Mouse (Mus musculus) C2C12 (cell line): ENCODE measurements around the gene Atp13a1. TPM values are rescaled to one million over a fixed set of nuclear protein-coding genes. Genes with fewer than 3 reads are reported as not detected.

Experiments
- H3K27me3 ChIP-seq: one replicate; pipeline ENCODE4 v1.6.1; 2011; ENCODE audit not compliant: control insufficient read depth, insufficient read depth, insufficient read length
- H3K36me3 ChIP-seq: one replicate; pipeline ENCODE4 v1.6.1; 2011; ENCODE audit not compliant: control insufficient read depth, insufficient read depth
- H3K4me3 ChIP-seq: one replicate; pipeline ENCODE4 v1.5.1; 2011; ENCODE audit warnings: mild to moderate bottlenecking, control low read depth; ENCODE audit not compliant: poor library complexity, insufficient read depth, severe bottlenecking
- H3K79me2 ChIP-seq: one replicate; pipeline ENCODE4 v1.6.1; 2011; ENCODE audit not compliant: control insufficient read depth, insufficient read depth
- H3K79me3 ChIP-seq: one replicate; pipeline ENCODE4 v1.6.1; 2011; ENCODE audit warnings: low read depth, control low read depth
- H3ac ChIP-seq: one replicate; pipeline ENCODE3; 2011; ENCODE audit warnings: low read depth; ENCODE audit not compliant: control insufficient read depth, insufficient read length
- CEBPB ChIP-seq: IDR thresholded peaks from one replicate; pipeline ENCODE4 v1.6.1; 2011; ENCODE audit warnings: low read depth, mild to moderate bottlenecking, control low read depth, moderate library complexity
- CTCF ChIP-seq: IDR thresholded peaks from one replicate; pipeline ENCODE4 v1.5.1; 2011; ENCODE audit not compliant: control insufficient read depth, insufficient read depth, insufficient read length
- FOSL1 ChIP-seq: IDR thresholded peaks from one replicate; pipeline ENCODE4 v1.8.0; 2011; ENCODE audit warnings: mild to moderate bottlenecking, low read length; ENCODE audit not compliant: poor library complexity, insufficient read depth, severe bottlenecking
- MAX ChIP-seq: IDR thresholded peaks from one replicate; pipeline ENCODE4 v1.6.1; 2011; ENCODE audit warnings: mild to moderate bottlenecking, control low read depth
- MYOD1 ChIP-seq: IDR thresholded peaks from one replicate; pipeline ENCODE4 v1.6.1; 2011; ENCODE audit warnings: low read depth; ENCODE audit not compliant: control insufficient read depth, insufficient read length
- MYOG ChIP-seq: IDR thresholded peaks from one replicate; pipeline ENCODE4 v1.6.1; 2011; ENCODE audit not compliant: control insufficient read depth, insufficient read length; ENCODE audit errors: extremely low read depth
- USF1 ChIP-seq: IDR thresholded peaks from one replicate; pipeline ENCODE4 v1.6.1; 2011; ENCODE audit warnings: low read depth, mild to moderate bottlenecking, control low read depth, moderate library complexity
- polyA plus RNA-seq: library from polyadenylated mRNA; unstranded; fragments of >200 nt; fragmentation: generic; extraction: Trizol; gene quantifications from one replicate; pipeline ENCODE4 v1.2.1, GENCODE M21; 2012; ENCODE audit warnings: missing spikeins

Atp13a1 gene
- polyA plus RNA-seq, 1 experiment, result 36.2 TPM

DNA sequence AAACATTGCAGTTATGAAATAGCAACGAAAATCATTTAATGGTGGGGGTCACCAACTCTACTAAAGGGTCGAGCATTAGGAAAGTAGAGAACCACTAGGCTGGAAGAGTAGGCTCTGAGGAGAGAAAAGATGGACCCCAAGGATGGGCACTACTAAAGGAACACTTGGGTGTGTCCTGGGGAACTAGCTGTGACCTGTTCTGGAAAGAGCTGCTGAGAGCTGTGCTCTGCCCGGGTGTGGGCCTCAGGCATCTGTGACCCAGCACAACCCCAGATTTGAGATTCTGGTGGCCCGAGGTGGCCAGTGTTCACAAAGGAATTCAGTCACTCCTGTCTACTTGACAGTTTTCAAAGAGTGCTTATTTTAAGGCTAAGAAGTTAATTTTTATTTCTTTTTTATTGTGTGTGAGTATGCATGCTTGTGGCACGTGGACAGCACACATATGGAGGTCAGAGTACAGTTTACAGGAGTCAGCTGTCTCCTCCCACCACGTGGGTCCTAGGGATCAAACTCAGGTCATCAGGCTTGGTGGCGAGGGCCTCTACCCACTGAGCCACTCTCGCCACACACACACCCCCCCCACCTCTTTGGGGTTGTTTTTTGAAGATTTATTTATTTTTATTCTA is 46.2 kb downstream of the Atp13a1 start:
- H3K79me2 ChIP-seq, result no peaks in the 10 kb centered on the region
- no peak overlapping the region for H3K4me3 ChIP-seq
- H3K36me3 ChIP-seq, result no peaks in the 10 kb centered on the region
- TF ChIP-seq MAX (no peak), CTCF (no peak), CEBPB (no peak), MYOD1 (no peak), USF1 (no peak)
- no peak overlapping the region for H3ac ChIP-seq
- no peaks in the 10 kb centered on the region for H3K79me3 ChIP-seq
- H3K27me3 ChIP-seq, result no peaks in the 10 kb centered on the region

GRCm38 (mm10) chr8:69847167-69848065 is 56.5 kb downstream of the Atp13a1 start:
- no peaks in the 10 kb centered on the region for H3K36me3 ChIP-seq
- TF ChIP-seq CTCF (no peak), FOSL1 (no peak)
- no peaks in the 10 kb centered on the region for H3K27me3 ChIP-seq
- H3ac ChIP-seq, result no peak overlapping the region
- H3K79me2 ChIP-seq, result no peaks in the 10 kb centered on the region
- no peaks in the 10 kb centered on the region for H3K79me3 ChIP-seq
- no peak overlapping the region for H3K4me3 ChIP-seq

GRCm38 (mm10) chr8:69848951-69849350 is 58.0 kb downstream of the Atp13a1 start:
- Histone ChIP-seq H3K79me3 (no peaks in the 10 kb centered on the region), H3K27me3 (no peaks in the 10 kb centered on the region), H3K79me2 (no peaks in the 10 kb centered on the region), H3K36me3 (no peaks in the 10 kb centered on the region), H3K4me3 (no peak overlapping the region), H3ac (no peak overlapping the region)
- TF ChIP-seq CEBPB (peak; percentile 4), FOSL1 (no peak), MYOG (no peak), MYOD1 (peak; percentile 24), MAX (peak; percentile 74), CTCF (no peak), USF1 (no peak)

DNA sequence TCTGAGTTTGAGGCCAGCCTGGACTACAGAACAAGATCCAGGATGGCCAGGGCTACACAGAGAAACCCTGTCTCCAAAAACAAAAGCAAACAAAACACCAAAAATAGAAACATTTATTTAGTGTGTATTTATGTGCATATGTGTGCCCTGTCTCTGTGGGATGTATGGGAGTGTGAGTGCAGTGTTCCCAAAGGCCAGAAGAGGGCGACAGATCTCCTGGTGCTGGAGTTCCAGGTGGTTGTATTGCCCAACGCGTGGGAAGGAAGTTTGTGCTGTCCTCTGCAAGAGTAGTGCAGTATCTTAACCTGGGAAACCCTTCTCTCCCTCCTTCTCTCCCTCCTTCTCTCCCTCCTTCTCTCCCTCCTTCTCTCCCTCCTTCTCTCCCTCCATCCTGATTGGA is 58.9 kb downstream of the Atp13a1 start:
- H3K4me3 ChIP-seq, result no peak overlapping the region
- H3ac ChIP-seq, result no peak overlapping the region
- H3K79me2 ChIP-seq, result no peaks in the 10 kb centered on the region
- TF ChIP-seq MAX, result no peak
- no peak for TF ChIP-seq CTCF
- TF ChIP-seq CEBPB, result no peak
- TF ChIP-seq USF1, result no peak
- no peak for TF ChIP-seq FOSL1
- TF ChIP-seq MYOG, result no peak
- TF ChIP-seq MYOD1, result no peak
- H3K79me3 ChIP-seq, result no peaks in the 10 kb centered on the region
- no peaks in the 10 kb centered on the region for H3K27me3 ChIP-seq
- no peaks in the 10 kb centered on the region for H3K36me3 ChIP-seq

DNA sequence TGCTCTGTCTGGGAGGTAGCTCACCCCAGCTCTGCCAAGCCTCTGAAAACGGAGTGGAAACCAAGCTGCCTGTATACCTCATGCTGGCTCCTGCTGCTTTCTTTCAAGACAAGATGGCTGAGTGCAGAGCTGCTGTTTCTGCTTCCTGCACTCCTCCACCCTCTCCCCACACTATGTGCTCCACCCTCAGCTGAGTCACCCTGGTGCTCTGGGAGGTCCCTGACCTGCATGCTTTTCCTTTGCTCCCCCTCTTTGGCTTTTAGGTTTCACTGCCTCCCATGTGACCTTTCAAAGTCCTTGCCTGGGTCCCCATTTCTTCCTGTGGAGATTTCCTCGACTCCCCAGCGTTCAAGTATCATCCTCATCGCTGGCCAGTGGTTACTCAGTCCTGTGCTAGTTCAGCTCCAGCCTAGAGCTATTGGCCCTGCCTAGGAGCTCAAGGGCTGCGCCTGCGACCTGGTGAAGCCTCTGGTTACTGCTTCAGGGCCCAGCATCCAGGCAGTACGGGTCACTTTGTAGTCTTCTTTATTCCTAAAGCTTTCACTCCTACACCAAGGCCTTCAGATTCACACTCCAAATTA is 60.1 kb downstream of the Atp13a1 start:
- TF ChIP-seq MYOG (no peak), MAX (no peak), MYOD1 (no peak)
- H3K36me3 ChIP-seq, result no peaks in the 10 kb centered on the region

GRCm38 (mm10) chr8:69853869-69854268 is 62.9 kb downstream of the Atp13a1 start:
- no peaks in the 10 kb centered on the region for H3K79me3 ChIP-seq

More for the DNA sequence above, 60.1 kb downstream of the Atp13a1 start:
- no peaks in the 10 kb centered on the region for H3K27me3 ChIP-seq
- no peaks in the 10 kb centered on the region for H3K79me2 ChIP-seq
- no peak overlapping the region for H3ac ChIP-seq
- no peak overlapping the region for H3K4me3 ChIP-seq
- no peaks in the 10 kb centered on the region for H3K79me3 ChIP-seq

More at GRCm38 (mm10) chr8:69853869-69854268, 62.9 kb downstream of the Atp13a1 start:
- Histone ChIP-seq H3ac (no peak overlapping the region), H3K4me3 (no peak overlapping the region), H3K36me3 (no peaks in the 10 kb centered on the region), H3K27me3 (no peaks in the 10 kb centered on the region), H3K79me2 (no peaks in the 10 kb centered on the region)
- TF ChIP-seq MAX (no peak), CEBPB (no peak)

Other genes starting within 250 kb of the Atp13a1 start
- gene Zfp868, start 165.6 kb upstream of the Atp13a1 start, polyA plus RNA-seq, result 3.5 TPM
- 0.14 TPM for gene Zfp964, start 136.7 kb upstream of the Atp13a1 start, polyA plus RNA-seq
- 5.2 TPM for gene Zfp869, start 80.4 kb upstream of the Atp13a1 start, polyA plus RNA-seq
- gene Zfp963, start 41.2 kb upstream of the Atp13a1 start, polyA plus RNA-seq, result 0.42 TPM
- 0.28 TPM for gene Gm20422, start 16.3 kb upstream of the Atp13a1 start, polyA plus RNA-seq
- 3.9 TPM for gene Zfp866, start within 50 bp of the Atp13a1 start, polyA plus RNA-seq
- 6.8 TPM for gene Gmip, start 17.5 kb downstream of the Atp13a1 start, polyA plus RNA-seq
- gene Lpar2, start 31.3 kb downstream of the Atp13a1 start, polyA plus RNA-seq, result 1.5 TPM
- gene Pbx4, start 41.3 kb downstream of the Atp13a1 start, polyA plus RNA-seq, result 1.6 TPM
- gene Cilp2, start 96.5 kb downstream of the Atp13a1 start, polyA plus RNA-seq, result 0.02 TPM
- 0.57 TPM for gene Tssk6, start 111.0 kb downstream of the Atp13a1 start, polyA plus RNA-seq
- 135 TPM for gene Ndufa13, start 111.4 kb downstream of the Atp13a1 start, polyA plus RNA-seq
- 2.6 TPM for gene Yjefn3, start 111.5 kb downstream of the Atp13a1 start, polyA plus RNA-seq
- gene Gatad2a, start 205.2 kb downstream of the Atp13a1 start, polyA plus RNA-seq, result 59.3 TPM